Mouse (Mus musculus) lung, adult 2 months (tissue): ENCODE results near the gene Tmem140. TPM values are rescaled to one million over a fixed set of nuclear protein-coding genes. Genes with fewer than 3 reads are reported as not detected.

Experiments used
- DNase-seq: peaks from one replicate; pipeline ENCODE4 v3.0.0; 2022
- H3K4me1 ChIP-seq: fragments of 200-500 bp; 2 replicates; pipeline ENCODE4 v1.6.1; 2011; ENCODE audit warnings: low read length; ENCODE audit not compliant: control insufficient read depth, insufficient read depth
- H3K4me3 ChIP-seq: fragments of 200-500 bp; replicated peaks from 2 replicates; pipeline ENCODE3; 2011; ENCODE audit warnings: low read depth, mild to moderate bottlenecking, control low read depth, low read length; ENCODE audit errors: extremely low read depth
- CTCF ChIP-seq: fragments of 200-500 bp; IDR thresholded peaks from 2 replicates; pipeline ENCODE4 v1.5.1; 2011; ENCODE audit warnings: mild to moderate bottlenecking, low read length, control low read depth; ENCODE audit not compliant: insufficient read depth
- POLR2A ChIP-seq: fragments of 200-500 bp; IDR thresholded peaks from 2 replicates; pipeline ENCODE4 v1.6.1; 2011; ENCODE audit warnings: low read depth, mild to moderate bottlenecking, control low read depth, low read length, borderline replicate concordance; ENCODE audit errors: extremely low read depth
- WGBS: fragments of 180-500 bp; shearing (Covaris S2); methylation state at CpG from one replicate; pipeline ENCODE4 v1.1.7; 2018; 5-methylcytosine and 5-hydroxymethylcytosine counted together
- polyA plus RNA-seq: library from polyadenylated mRNA; depleted of rRNA; stranded (reverse); fragments of >200 nt; gene quantifications from 2 replicates; pipeline ENCODE4 v1.2.3, GENCODE M21; 2012

Gene Tmem140
- polyA plus RNA-seq, 1 experiment, result 74.8 TPM

DNA sequence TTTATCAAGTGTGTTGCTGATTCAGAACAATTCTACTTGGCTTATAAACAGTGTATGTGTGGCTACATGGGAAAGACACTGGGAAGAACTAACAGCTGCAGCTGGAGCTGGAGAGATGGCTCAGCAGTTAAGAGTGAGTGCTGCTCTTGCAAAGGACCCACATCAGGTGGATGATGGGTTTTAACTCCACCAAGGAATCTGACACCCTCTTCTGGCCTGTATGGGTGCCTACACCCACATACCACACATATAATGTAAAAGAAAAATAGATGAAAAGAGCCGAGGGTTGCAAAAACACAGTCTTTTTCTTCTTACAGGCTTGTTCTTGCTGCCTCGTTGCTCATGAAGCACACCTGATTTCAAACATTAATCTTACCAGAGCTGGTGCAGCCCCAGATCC, 43.2 kb downstream of the Tmem140 start:
- DNase-seq, result no peak
- no peak overlapping the region for H3K4me3 ChIP-seq
- WGBS, result 51% methylated on average over 2 of the region's 2 CpGs
- TF ChIP-seq CTCF (no peak), POLR2A (no peak)
- peaks cover 5% of the 10 kb centered on the region; the same call in 1 of the 2 replicates for H3K4me1 ChIP-seq

DNA sequence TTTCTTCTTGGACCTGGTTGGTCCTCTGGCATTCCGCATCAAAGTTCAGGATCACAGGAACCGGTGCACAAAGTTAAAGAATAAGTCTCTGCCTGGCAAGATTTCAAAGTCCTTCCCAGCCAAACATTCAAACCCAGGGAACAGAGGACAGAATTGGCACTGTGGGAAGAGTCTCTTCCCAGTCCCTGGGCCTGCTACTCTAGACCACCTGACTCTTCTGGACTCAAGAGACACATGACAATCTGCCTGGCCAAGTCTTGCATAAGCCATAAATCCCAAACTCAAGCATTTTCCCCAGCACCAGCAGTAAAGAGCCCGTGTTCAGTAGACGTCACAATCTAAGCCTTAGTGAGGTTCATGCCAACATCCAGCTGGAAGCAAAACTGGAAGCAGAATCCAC, 43.7 kb downstream of the Tmem140 start:
- no peak overlapping the region for H3K4me3 ChIP-seq
- DNase-seq, result no peak
- WGBS, result 56% methylated on average over 4 of the region's 4 CpGs
- TF ChIP-seq CTCF (no peak), POLR2A (no peak)
- peaks cover 5% of the 10 kb centered on the region; the same call in 1 of the 2 replicates for H3K4me1 ChIP-seq

GRCm38 (mm10) chr6:34907121-34907614, 44.2 kb downstream of the Tmem140 start:
- WGBS, result 27% methylated on average over 2 of the region's 2 CpGs
- TF ChIP-seq POLR2A (no peak), CTCF (no peak)
- no peak for DNase-seq
- peaks cover 5% of the 10 kb centered on the region; the same call in 1 of the 2 replicates for H3K4me1 ChIP-seq
- no peak overlapping the region for H3K4me3 ChIP-seq

GRCm38 (mm10) chr6:34907696-34908260, 44.8 kb downstream of the Tmem140 start:
- Histone ChIP-seq H3K4me3 (no peak overlapping the region), H3K4me1 (peaks cover 5% of the 10 kb centered on the region; the same call in 1 of the 2 replicates)
- WGBS, result 68% methylated on average over 18 of the region's 18 CpGs
- DNase-seq, result no peak
- TF ChIP-seq CTCF (no peak), POLR2A (no peak)

- Histone ChIP-seq H3K4me3 (peak overlapping the region; percentile 93), H3K4me1 (peaks cover 2% of the 10 kb centered on the region; the same call in 1 of the 2 replicates)
- TF ChIP-seq POLR2A (no peak), CTCF (no peak)
- WGBS, result 41% methylated on average over 8 of the region's 8 CpGs
- no peak for DNase-seq
These were observed 46.8 kb downstream of the Tmem140 start for GRCm38 (mm10) chr6:34909631-34910345.

DNA sequence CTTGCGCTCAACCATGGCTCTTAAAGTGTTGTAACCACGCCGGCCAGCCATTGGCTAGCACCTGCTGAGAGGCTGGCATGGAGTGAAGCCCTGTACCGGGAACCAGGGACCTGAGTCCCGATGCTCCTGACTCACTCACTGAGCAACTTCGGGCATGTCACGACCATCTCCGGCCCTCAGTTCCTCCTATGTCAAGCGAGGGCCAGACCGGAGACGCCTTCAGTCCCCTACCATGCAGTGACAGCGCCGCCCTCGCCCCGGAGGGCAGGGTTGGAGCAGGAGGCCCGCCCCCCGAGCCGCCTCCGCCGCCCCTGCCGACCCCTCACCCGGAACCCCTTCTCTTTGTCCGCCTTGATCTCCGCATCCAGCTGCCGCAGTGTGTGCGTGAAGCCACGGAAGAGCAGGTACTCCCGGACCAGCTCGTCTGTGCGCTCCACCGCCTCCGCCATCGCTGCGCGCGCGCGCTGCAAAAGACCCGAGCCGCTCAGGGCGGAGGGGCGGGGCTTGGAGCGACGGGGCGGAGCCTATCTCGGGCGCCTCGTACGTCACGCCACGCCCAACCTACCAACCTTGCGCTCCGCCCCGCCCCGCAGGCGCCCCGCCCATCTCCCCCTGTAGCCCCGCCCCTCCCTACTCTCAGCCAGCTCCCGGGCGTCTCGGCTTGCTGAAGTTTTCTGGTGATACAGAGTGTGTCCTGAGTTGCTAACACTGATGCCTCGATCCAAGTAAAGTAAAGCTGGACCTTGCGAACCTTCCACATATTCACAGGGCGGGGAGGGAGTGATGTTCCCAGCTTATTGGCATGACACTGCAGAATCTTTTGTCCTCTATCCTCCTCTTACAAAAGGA, 47.6 kb downstream of the Tmem140 start, which contains the start of gene Wdr91:
Wdr91 (minus strand) TSS at position 506 of the 849 bp plus-strand sequence.
- peaks cover 2% of the 10 kb centered on the region; the same call in 1 of the 2 replicates for H3K4me1 ChIP-seq
- TF ChIP-seq POLR2A (peak; percentile 79; the same call in 1 of the 2 replicates), CTCF (no peak)
- WGBS, result under 1% methylated on average over 62 of the region's 64 CpGs
- DNase-seq, result peak; percentile 94
- H3K4me3 ChIP-seq, result peak within 1 kb of the TSS; percentile 93

DNA sequence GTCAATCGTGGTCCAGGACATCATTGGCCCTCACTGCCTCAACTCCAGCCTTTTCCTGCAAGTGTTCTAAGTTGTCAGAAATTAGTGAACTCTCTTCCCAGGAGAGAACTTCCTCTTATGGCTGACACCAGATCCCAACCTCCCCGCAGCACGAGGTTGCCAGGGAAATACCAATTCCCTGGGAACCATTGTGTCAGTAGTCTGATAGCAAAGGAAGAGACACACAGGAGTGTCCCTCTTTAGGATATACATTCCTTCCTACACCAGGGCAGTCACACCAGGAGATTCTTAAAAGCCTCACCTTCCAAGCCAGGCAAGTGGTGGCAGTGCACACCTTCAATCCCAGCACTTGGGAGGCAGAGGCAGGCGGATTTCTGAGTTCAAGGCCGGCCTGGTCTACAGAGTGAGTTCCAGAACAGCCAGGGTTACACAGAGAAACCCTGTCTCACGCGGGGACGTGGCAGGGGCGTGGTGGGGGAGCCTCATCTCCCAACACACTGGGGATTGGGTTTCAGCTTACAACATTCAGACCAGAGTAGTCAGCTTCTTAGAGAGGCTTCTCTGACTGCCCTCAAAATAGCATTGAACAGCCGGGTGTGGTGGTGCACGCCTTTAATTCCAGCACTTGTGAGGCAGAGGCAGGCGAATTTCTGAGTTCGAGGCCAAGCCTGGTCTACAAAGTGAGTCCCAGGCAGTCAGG, 50.5 kb downstream of the Tmem140 start:
- TF ChIP-seq POLR2A, result no peak
- TF ChIP-seq CTCF, result no peak
- Histone ChIP-seq H3K4me3 (no peak overlapping the region), H3K4me1 (peaks cover 2% of the 10 kb centered on the region; the same call in 1 of the 2 replicates)
- no peak for DNase-seq
- WGBS, result 81% methylated on average over 13 of the region's 13 CpGs

- WGBS, result 81% methylated on average over 3 of the region's 3 CpGs
- peaks cover 2% of the 10 kb centered on the region; the same call in 1 of the 2 replicates for H3K4me1 ChIP-seq
- DNase-seq, result no peak
- TF ChIP-seq POLR2A, result no peak
- no peak for TF ChIP-seq CTCF
- no peak overlapping the region for H3K4me3 ChIP-seq
These were observed 51.5 kb downstream of the Tmem140 start for GRCm38 (mm10) chr6:34914462-34914861.
